Mouse (Mus musculus): ENCODE measurements around the gene Dock8. TPM values are rescaled to one million over a fixed set of nuclear protein-coding genes. Genes with fewer than 3 reads are reported as not detected.
A peak's percentile ranks its signal among the peaks of the same experiment; 100 is the strongest.

Dock8 gene
- polyA plus RNA-seq, 1 experiment from 2014 or later: 5.0 TPM

DNA sequence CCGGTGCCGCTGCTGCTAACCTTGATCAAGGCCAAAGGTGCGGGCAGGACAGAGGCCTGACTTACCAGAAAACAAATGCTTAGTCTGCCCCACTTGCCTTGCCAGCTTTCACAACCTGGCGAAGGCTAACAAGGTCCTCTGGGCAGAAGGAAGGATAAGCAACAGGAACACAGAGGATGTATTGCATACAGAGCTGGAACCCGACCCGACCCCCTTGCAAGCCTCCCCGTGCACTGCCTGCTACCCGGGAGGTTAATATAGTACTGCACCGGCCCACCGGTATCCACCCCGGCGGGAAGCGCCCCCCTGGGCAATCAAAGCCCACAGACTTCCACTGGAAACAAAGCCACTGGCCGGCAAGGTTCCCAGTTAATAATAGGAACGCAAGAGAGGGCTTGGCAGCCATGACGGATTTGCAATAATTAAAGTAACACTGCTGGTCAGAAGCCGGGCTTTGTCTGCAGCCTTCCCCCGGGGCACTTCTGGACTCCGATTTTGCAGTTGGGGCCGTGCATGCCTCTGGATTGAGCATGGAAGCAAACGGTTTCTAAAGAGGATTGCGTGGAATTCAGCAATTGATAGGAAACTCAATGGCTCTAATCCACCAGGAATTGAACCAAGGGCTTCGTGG lies 208.5 kb downstream of the Dock8 start:
- H3K27ac ChIP-seq (ENCODE audit: low read length): no peak overlapping the region
- no peak overlapping the region for H3K4me3 ChIP-seq (ENCODE audit: low read length)
- 27% methylated on average over 23 of the region's 23 CpGs for WGBS
- H3K4me1 ChIP-seq (ENCODE audit: control insufficient read depth, insufficient read depth, low read length): peaks cover 3% of the 10 kb centered on the region; the same call in 1 of the 2 replicates
- no peak overlapping the region for H3K4me2 ChIP-seq (ENCODE audit: low read depth, low read length)
- no peaks in the 10 kb centered on the region for H3K36me3 ChIP-seq (ENCODE audit: control insufficient read depth, insufficient read depth, low read length)
- no peaks in the 10 kb centered on the region for H3K27me3 ChIP-seq (replicated peaks; ENCODE audit: control insufficient read depth, insufficient read depth, low read length)
- H3K9me3 ChIP-seq (ENCODE audit: control insufficient read depth, low read length): no peaks in the 10 kb centered on the region
- H3K9ac ChIP-seq (ENCODE audit: low read depth, low read length): no peak overlapping the region
- ATAC-seq: no peak

GRCm38 (mm10) chr19:25208596-25209110 lies 209.3 kb downstream of the Dock8 start:
- no peak overlapping the region for H3K4me3 ChIP-seq (ENCODE audit: low read length)
- H3K9me3 ChIP-seq (ENCODE audit: control insufficient read depth, low read length): no peaks in the 10 kb centered on the region
- H3K4me2 ChIP-seq (ENCODE audit: low read depth, low read length): no peak overlapping the region
- H3K36me3 ChIP-seq (ENCODE audit: control insufficient read depth, insufficient read depth, low read length): no peaks in the 10 kb centered on the region
- no peaks in the 10 kb centered on the region for H3K27me3 ChIP-seq (replicated peaks; ENCODE audit: control insufficient read depth, insufficient read depth, low read length)
- no peak for ATAC-seq
- H3K27ac ChIP-seq (ENCODE audit: low read length): no peak overlapping the region
- no peak overlapping the region for H3K9ac ChIP-seq (ENCODE audit: low read depth, low read length)
- WGBS: 82% methylated on average over 11 of the region's 11 CpGs
- H3K4me1 ChIP-seq (ENCODE audit: control insufficient read depth, insufficient read depth, low read length): peaks cover 3% of the 10 kb centered on the region; the same call in 1 of the 2 replicates

DNA sequence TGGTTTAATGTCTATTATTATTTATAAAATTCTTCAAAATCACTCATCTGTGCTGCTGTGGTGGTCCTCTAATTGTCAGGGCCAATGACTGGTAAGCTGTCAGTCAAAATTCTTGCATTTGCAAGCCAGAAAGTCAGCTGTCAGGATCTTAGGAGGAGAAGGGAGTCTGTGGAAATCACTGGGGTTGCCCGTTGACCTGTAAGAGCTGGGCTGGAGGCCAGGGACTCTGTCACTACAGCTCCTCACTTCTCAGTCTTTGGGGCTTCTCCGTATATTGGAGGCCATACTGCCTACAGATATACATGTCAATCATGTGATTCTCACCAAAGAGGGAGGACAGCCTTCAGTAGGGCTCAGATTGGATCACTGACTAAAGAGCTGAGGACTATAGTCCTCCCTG lies 221.3 kb downstream of the Dock8 start:
- H3K4me2 ChIP-seq (ENCODE audit: low read depth, low read length): no peak overlapping the region
- no peak overlapping the region for H3K9ac ChIP-seq (ENCODE audit: low read depth, low read length)
- H3K4me1 ChIP-seq (ENCODE audit: control insufficient read depth, insufficient read depth, low read length): no peaks in the 10 kb centered on the region
- peak; percentile 85 for ATAC-seq
- 60% methylated on average over 2 of the region's 2 CpGs for WGBS
- H3K27me3 ChIP-seq (replicated peaks; ENCODE audit: control insufficient read depth, insufficient read depth, low read length): no peaks in the 10 kb centered on the region
- H3K27ac ChIP-seq (ENCODE audit: low read length): 0 out of 2 replicates have a peak overlapping the region, but pooled peaks have one; percentile 0
- H3K36me3 ChIP-seq (ENCODE audit: control insufficient read depth, insufficient read depth, low read length): no peaks in the 10 kb centered on the region
- H3K4me3 ChIP-seq (ENCODE audit: low read length): no peak overlapping the region
- H3K9me3 ChIP-seq (ENCODE audit: control insufficient read depth, low read length): no peaks in the 10 kb centered on the region

GRCm38 (mm10) chr19:25221964-25222640 lies 222.8 kb downstream of the Dock8 start:
- Histone ChIP-seq H3K36me3 (ENCODE audit: control insufficient read depth, insufficient read depth, low read length) (no peaks in the 10 kb centered on the region), H3K4me1 (ENCODE audit: control insufficient read depth, insufficient read depth, low read length) (no peaks in the 10 kb centered on the region), H3K4me3 (ENCODE audit: low read length) (no peak overlapping the region), H3K27ac (ENCODE audit: low read length) (no peak overlapping the region), H3K9ac (ENCODE audit: low read depth, low read length) (no peak overlapping the region), H3K9me3 (ENCODE audit: control insufficient read depth, low read length) (no peaks in the 10 kb centered on the region), H3K4me2 (ENCODE audit: low read depth, low read length) (no peak overlapping the region), H3K27me3 (replicated peaks; ENCODE audit: control insufficient read depth, insufficient read depth, low read length) (no peaks in the 10 kb centered on the region)
- WGBS: 53% methylated on average over 9 of the region's 9 CpGs
- no peak for ATAC-seq

DNA sequence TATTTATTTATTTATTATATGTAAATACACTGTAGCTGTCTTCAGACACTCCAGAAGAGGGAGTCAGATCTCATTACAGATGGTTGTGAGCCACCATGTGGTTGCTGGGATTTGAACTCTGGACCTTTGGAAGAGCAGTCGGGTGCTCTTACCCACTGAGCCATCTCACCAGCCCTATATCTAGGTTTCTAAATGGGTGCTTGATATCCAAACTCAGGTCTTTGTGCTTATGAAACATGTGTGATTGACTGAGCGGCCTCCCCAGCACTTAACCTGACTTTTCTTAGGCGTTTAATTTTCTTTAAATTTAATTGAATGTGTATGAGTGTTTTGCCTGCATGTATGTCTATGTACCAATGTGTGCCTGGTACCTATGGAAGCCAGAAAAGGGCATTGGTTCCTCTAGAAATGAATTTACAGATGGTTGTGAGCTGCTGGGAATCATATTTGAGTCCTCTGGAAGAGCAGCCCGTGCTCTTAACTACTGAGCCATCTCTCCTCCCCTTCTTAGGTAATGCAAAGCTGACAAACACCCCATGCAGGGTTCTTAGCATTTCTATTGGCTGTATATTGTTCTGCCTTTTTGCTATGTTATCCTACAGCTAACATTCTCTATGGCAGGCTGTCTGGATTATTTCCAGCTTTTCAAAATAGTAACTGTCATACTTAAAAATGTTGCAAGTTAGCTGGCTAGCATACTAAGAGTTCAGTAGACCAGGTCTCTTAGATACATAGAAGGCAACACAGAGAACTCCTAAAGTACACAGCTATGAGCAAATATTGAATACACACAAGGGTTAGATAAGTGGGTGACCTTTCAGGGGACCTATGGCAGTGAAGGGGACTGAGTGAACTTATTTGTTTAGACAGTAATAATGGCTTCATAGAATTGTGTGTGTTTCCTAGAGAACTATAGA lies 231.0 kb downstream of the Dock8 start:
- Histone ChIP-seq H3K4me3 (ENCODE audit: low read length) (no peak overlapping the region), H3K27me3 (replicated peaks; ENCODE audit: control insufficient read depth, insufficient read depth, low read length) (no peaks in the 10 kb centered on the region), H3K27ac (ENCODE audit: low read length) (no peak overlapping the region), H3K4me2 (ENCODE audit: low read depth, low read length) (no peak overlapping the region), H3K4me1 (ENCODE audit: control insufficient read depth, insufficient read depth, low read length) (no peaks in the 10 kb centered on the region), H3K36me3 (ENCODE audit: control insufficient read depth, insufficient read depth, low read length) (no peaks in the 10 kb centered on the region), H3K9ac (ENCODE audit: low read depth, low read length) (no peak overlapping the region), H3K9me3 (ENCODE audit: control insufficient read depth, low read length) (no peaks in the 10 kb centered on the region)
- no peak for ATAC-seq
- WGBS: 75% methylated on average over 4 of the region's 4 CpGs

DNA sequence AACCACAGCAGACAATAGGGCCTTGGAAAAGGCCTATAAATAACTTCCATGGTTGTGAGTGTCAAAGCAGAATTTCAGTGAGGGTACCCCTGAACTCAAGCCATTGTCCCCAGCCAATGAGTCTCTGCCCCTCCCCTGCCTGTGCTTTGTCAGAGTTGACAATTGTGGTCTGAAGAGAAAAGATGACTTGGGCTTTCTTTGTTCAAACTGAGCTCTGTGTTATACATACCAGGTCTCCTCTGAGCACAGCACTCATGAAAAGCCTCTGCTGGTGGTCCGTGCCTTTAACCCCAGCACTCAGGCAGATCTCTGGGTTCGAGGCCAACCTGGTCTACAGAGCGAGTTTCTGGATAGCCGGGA lies 231.6 kb downstream of the Dock8 start:
- Histone ChIP-seq H3K27me3 (replicated peaks; ENCODE audit: control insufficient read depth, insufficient read depth, low read length) (no peaks in the 10 kb centered on the region), H3K27ac (ENCODE audit: low read length) (no peak overlapping the region), H3K9me3 (ENCODE audit: control insufficient read depth, low read length) (no peaks in the 10 kb centered on the region), H3K4me3 (ENCODE audit: low read length) (no peak overlapping the region), H3K4me1 (ENCODE audit: control insufficient read depth, insufficient read depth, low read length) (no peaks in the 10 kb centered on the region), H3K4me2 (ENCODE audit: low read depth, low read length) (no peak overlapping the region), H3K36me3 (ENCODE audit: control insufficient read depth, insufficient read depth, low read length) (no peaks in the 10 kb centered on the region), H3K9ac (ENCODE audit: low read depth, low read length) (no peak overlapping the region)
- no peak for ATAC-seq
- 61% methylated on average over 4 of the region's 4 CpGs for WGBS

- peaks cover under 1% of the 10 kb centered on the region; the same call in 1 of the 2 replicates for H3K4me1 ChIP-seq (ENCODE audit: control insufficient read depth, insufficient read depth, low read length)
- no peak overlapping the region for H3K9ac ChIP-seq (ENCODE audit: low read depth, low read length)
- ATAC-seq: no peak
- no peak overlapping the region for H3K4me2 ChIP-seq (ENCODE audit: low read depth, low read length)
- no peak overlapping the region for H3K27ac ChIP-seq (ENCODE audit: low read length)
- peaks cover 2% of the 10 kb centered on the region; the same call in 1 of the 2 replicates for H3K27me3 ChIP-seq (replicated peaks; ENCODE audit: control insufficient read depth, insufficient read depth, low read length)
- H3K9me3 ChIP-seq (ENCODE audit: control insufficient read depth, low read length): no peaks in the 10 kb centered on the region
- H3K36me3 ChIP-seq (ENCODE audit: control insufficient read depth, insufficient read depth, low read length): no peaks in the 10 kb centered on the region
- H3K4me3 ChIP-seq (ENCODE audit: low read length): no peak overlapping the region
- WGBS: 69% methylated on average over 10 of the region's 10 CpGs
Measured at GRCm38 (mm10) chr19:25232032-25232431, 232.7 kb downstream of the Dock8 start.

DNA sequence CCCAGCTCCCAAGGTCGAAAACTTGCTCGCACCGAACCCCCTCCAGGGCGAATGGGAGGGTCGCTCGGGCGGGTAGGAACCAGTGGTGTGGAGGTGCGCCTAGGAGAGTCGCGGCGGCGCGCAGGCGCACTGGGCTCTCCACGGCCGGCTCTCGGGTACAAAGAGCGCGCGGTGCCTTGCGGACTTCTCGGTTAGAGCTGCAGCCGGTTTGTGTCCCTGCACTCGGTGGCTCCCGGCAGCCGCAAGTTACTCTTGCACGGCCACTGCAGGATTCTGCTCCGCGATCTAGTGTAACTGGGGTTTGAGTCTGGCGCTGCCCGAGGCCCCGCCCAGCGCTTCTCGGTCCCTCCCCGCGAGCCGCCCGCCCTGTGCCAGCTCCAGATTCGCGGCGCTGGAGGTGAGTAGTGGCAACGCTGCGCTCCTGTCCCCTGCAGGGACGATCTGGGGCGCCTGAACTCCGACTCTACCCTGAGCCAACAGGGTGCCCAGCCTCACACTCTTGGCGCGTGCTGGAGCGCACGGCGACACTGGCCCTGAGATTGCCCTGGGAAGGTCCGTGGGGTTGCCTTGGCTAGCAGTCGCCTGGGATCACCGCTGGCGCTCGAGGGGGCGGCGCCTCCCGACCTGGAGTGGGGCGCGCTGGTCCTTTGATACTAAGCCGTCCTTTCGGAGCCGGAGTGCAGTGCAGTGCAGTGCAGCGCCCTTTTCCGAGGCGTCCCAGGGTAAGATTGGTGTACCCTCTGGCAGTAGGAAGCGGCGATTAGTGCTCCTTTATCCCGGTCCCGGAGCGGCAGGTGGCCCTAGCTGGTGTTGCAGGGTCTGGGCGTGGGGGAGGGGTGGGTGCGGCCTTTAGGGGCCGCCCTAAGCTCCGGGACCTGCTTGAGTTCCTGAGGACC lies 237.5 kb downstream of the Dock8 start, which contains the start of gene Kank1:
Kank1 (plus strand) TSS at position 380 of the 896 bp plus-strand sequence.
- H3K36me3 ChIP-seq (ENCODE audit: control insufficient read depth, insufficient read depth, low read length): no peaks in the 10 kb centered on the region
- H3K9ac ChIP-seq (ENCODE audit: low read depth, low read length): peak within 1 kb of the TSS; percentile 77
- under 1% methylated on average over 76 of the region's 76 CpGs for WGBS
- peak; percentile 93 for ATAC-seq
- H3K27me3 ChIP-seq (replicated peaks; ENCODE audit: control insufficient read depth, insufficient read depth, low read length): peaks cover 4% of the 10 kb centered on the region; the same call in 1 of the 2 replicates
- H3K4me3 ChIP-seq (ENCODE audit: low read length): peak within 1 kb of the TSS; percentile 78
- no peaks in the 10 kb centered on the region for H3K9me3 ChIP-seq (ENCODE audit: control insufficient read depth, low read length)
- peaks cover 8% of the 10 kb centered on the region; the same call in 1 of the 2 replicates for H3K4me1 ChIP-seq (ENCODE audit: control insufficient read depth, insufficient read depth, low read length)
- peak within 1 kb of the TSS; percentile 85 for H3K27ac ChIP-seq (ENCODE audit: low read length)
- peak within 1 kb of the TSS; percentile 96 for H3K4me2 ChIP-seq (ENCODE audit: low read depth, low read length)
